Mouse (Mus musculus) spleen, adult 2 months (tissue): ENCODE data around the gene Hdac10. TPM values are rescaled to one million over a fixed set of nuclear protein-coding genes. Genes with fewer than 3 reads are reported as not detected.
A peak's percentile ranks its signal among the peaks of the same experiment; 100 is the strongest.

Experiments
- DNase-seq, 2 experiments: peaks; one replicate each; pipeline versions ENCODE4 v3.0.0 to v3.0.0-alpha.2; 2012 to 2021; ENCODE audit warnings: low spot score in 2 of 2, low read depth in 1 of 2
- H3K27ac ChIP-seq: fragments of 200-500 bp; 2 replicates; pipeline ENCODE4 v1.5.1; 2012; ENCODE audit warnings: low read length, inconsistent platforms; ENCODE audit not compliant: insufficient read depth
- H3K27me3 ChIP-seq: fragments of 200-500 bp; 2 replicates; pipeline ENCODE4 v1.6.1; 2012; ENCODE audit warnings: mild to moderate bottlenecking, moderate library complexity, low read length, inconsistent platforms; ENCODE audit not compliant: control insufficient read depth, insufficient read depth
- H3K36me3 ChIP-seq: fragments of 200-500 bp; 2 replicates; pipeline ENCODE4 v1.6.1; 2012; ENCODE audit warnings: mild to moderate bottlenecking, low read length, inconsistent platforms; ENCODE audit not compliant: control insufficient read depth, insufficient read depth
- H3K4me1 ChIP-seq: fragments of 200-500 bp; 2 replicates; pipeline ENCODE4 v1.6.1; 2011; ENCODE audit warnings: inconsistent platforms; ENCODE audit not compliant: control insufficient read depth, insufficient read depth, insufficient read length
- H3K4me3 ChIP-seq: fragments of 200-500 bp; 2 replicates; pipeline ENCODE4 v1.5.1; 2011; ENCODE audit warnings: mild to moderate bottlenecking, inconsistent platforms; ENCODE audit not compliant: insufficient read depth, insufficient read length; ENCODE audit errors: extremely low read depth
- CTCF ChIP-seq: fragments of 200-500 bp; IDR thresholded peaks from 2 replicates; pipeline ENCODE4 v1.5.1; 2011; ENCODE audit warnings: mild to moderate bottlenecking, inconsistent platforms; ENCODE audit not compliant: insufficient read depth, insufficient read length, insufficient replicate concordance; ENCODE audit errors: extremely low read depth
- POLR2A ChIP-seq: fragments of 200-500 bp; IDR thresholded peaks from 2 replicates; pipeline ENCODE4 v1.6.1; 2011; ENCODE audit warnings: low read depth, low read length, inconsistent platforms
- WGBS: fragments of 180-500 bp; shearing (Covaris S2); methylation state at CpG from one replicate; pipeline ENCODE4 v1.1.7; 2018; 5-methylcytosine and 5-hydroxymethylcytosine counted together
- polyA plus RNA-seq: library from polyadenylated mRNA; depleted of rRNA; stranded (reverse); fragments of >200 nt; gene quantifications from 2 replicates; pipeline ENCODE4 v1.2.3, GENCODE M21; 2012

Hdac10 gene
- polyA plus RNA-seq, 1 experiment = 76.2 TPM

DNA sequence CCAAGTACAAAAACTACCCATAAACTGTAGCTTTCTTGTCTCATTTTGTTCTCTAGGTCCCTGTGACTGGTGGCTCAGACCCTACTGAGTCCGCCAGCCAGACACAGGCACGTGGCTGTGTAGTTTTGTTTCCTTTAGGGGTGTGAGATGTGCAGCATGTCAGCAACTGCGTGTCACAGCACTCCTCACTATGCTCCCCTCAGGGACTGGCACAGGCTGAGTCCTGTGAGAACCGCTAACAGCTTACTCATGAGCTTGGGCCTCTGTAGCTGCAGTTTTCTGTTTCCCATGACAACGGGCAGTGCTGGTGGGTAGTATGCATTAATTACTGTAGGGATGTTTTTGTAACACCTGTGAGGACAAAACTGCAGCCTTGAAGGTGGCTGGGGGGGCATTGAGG is 36.3 kb downstream of the Hdac10 start:
- H3K36me3 ChIP-seq = peaks cover 26% of the 10 kb centered on the region
- H3K27ac ChIP-seq = no peak overlapping the region
- WGBS = 89% methylated on average over 5 of the region's 5 CpGs
- TF ChIP-seq CTCF (no peak), POLR2A (no peak)
- no peaks in the 10 kb centered on the region for H3K27me3 ChIP-seq
- no peak for DNase-seq
- peaks cover 3% of the 10 kb centered on the region; the same call in 1 of the 2 replicates for H3K4me1 ChIP-seq
- no peak overlapping the region for H3K4me3 ChIP-seq

- H3K4me1 ChIP-seq = peaks cover 3% of the 10 kb centered on the region; the same call in 1 of the 2 replicates
- TF ChIP-seq CTCF (no peak), POLR2A (no peak)
- DNase-seq = no peak
- H3K4me3 ChIP-seq = no peak overlapping the region
- no peak overlapping the region for H3K27ac ChIP-seq
- peaks cover 25% of the 10 kb centered on the region for H3K36me3 ChIP-seq
- H3K27me3 ChIP-seq = no peaks in the 10 kb centered on the region
- WGBS = 77% methylated on average over 4 of the region's 4 CpGs
Observed at GRCm38 (mm10) chr15:89090662-89091061, 37.8 kb downstream of the Hdac10 start.

GRCm38 (mm10) chr15:89089248-89090051 is 39.0 kb downstream of the Hdac10 start:
- no peak for TF ChIP-seq CTCF
- TF ChIP-seq POLR2A = no peak
- Histone ChIP-seq H3K36me3 (peaks cover 27% of the 10 kb centered on the region), H3K27ac (peak overlapping the region; percentile 79)

GRCm38 (mm10) chr15:89088607-89089247 is 39.8 kb downstream of the Hdac10 start, which contains the start of gene Selenoo:
Gene Selenoo, plus strand, starts transcription at chr15:89089084.
- 1% methylated on average over 38 of the region's 38 CpGs for WGBS
- H3K27ac ChIP-seq = peak within 1 kb of the TSS; percentile 79

More at GRCm38 (mm10) chr15:89089248-89090051, 39.0 kb downstream of the Hdac10 start:
- 2% methylated on average over 68 of the region's 68 CpGs for WGBS
- peaks cover 3% of the 10 kb centered on the region; the same call in 1 of the 2 replicates for H3K4me1 ChIP-seq
- DNase-seq = no peak
- peak overlapping the region; percentile 86 for H3K4me3 ChIP-seq
- no peaks in the 10 kb centered on the region for H3K27me3 ChIP-seq

GRCm38 (mm10) chr15:89084826-89085225 is 43.7 kb downstream of the Hdac10 start:
- no peak for DNase-seq

More at GRCm38 (mm10) chr15:89088607-89089247, 39.8 kb downstream of the Hdac10 start, which contains the start of gene Selenoo:
- Histone ChIP-seq H3K36me3 (peaks cover 27% of the 10 kb centered on the region), H3K4me1 (peaks cover 3% of the 10 kb centered on the region; the same call in 1 of the 2 replicates), H3K4me3 (peak within 1 kb of the TSS; percentile 86), H3K27me3 (no peaks in the 10 kb centered on the region)
- TF ChIP-seq POLR2A (peak; percentile 82), CTCF (no peak)
- DNase-seq = peak; percentile 38 to 86

GRCm38 (mm10) chr15:89083906-89084305 is 44.6 kb downstream of the Hdac10 start:
- no peak for DNase-seq
- no peak overlapping the region for H3K27ac ChIP-seq
- H3K4me3 ChIP-seq = no peak overlapping the region
- no peaks in the 10 kb centered on the region for H3K27me3 ChIP-seq
- peaks cover 40% of the 10 kb centered on the region for H3K36me3 ChIP-seq
- TF ChIP-seq POLR2A = no peak
- no peak for TF ChIP-seq CTCF
- peaks cover 3% of the 10 kb centered on the region; the same call in 1 of the 2 replicates for H3K4me1 ChIP-seq
- WGBS = 94% methylated on average over 1 of the region's 1 CpGs

More at GRCm38 (mm10) chr15:89084826-89085225, 43.7 kb downstream of the Hdac10 start:
- TF ChIP-seq CTCF = no peak
- TF ChIP-seq POLR2A = no peak
- H3K27me3 ChIP-seq = no peaks in the 10 kb centered on the region
- WGBS = 98% methylated on average over 2 of the region's 2 CpGs
- H3K36me3 ChIP-seq = peaks cover 40% of the 10 kb centered on the region
- H3K4me1 ChIP-seq = peaks cover 3% of the 10 kb centered on the region; the same call in 1 of the 2 replicates
- no peak overlapping the region for H3K27ac ChIP-seq
- H3K4me3 ChIP-seq = no peak overlapping the region
